Mouse (Mus musculus) C2C12 (cell line): ENCODE data around the gene Ttk.

Experiments
- CEBPB ChIP-seq: IDR thresholded peaks from one replicate; pipeline ENCODE4 v1.6.1; 2011; ENCODE audit warnings: low read depth, mild to moderate bottlenecking, control low read depth, moderate library complexity
- CTCF ChIP-seq: IDR thresholded peaks from one replicate; pipeline ENCODE4 v1.5.1; 2011; ENCODE audit not compliant: control insufficient read depth, insufficient read depth, insufficient read length
- FOSL1 ChIP-seq: IDR thresholded peaks from one replicate; pipeline ENCODE4 v1.8.0; 2011; ENCODE audit warnings: mild to moderate bottlenecking, low read length; ENCODE audit not compliant: poor library complexity, insufficient read depth, severe bottlenecking
- MYOD1 ChIP-seq: IDR thresholded peaks from one replicate; pipeline ENCODE4 v1.6.1; 2011; ENCODE audit warnings: low read depth; ENCODE audit not compliant: control insufficient read depth, insufficient read length

GRCm38 (mm10) chr9:83834748-83835313, 342 bp downstream of the Ttk start:
- no peak for TF ChIP-seq MYOD1
- TF ChIP-seq CEBPB: no peak
- no peak for TF ChIP-seq CTCF
- TF ChIP-seq FOSL1: no peak
